Mouse (Mus musculus) cerebellum, adult 9-11 months (tissue): Measurements from ENCODE around the gene Wars2.
A peak's percentile ranks its signal among the peaks of the same experiment; 100 is the strongest.

ENCODE experiments used
- DNase-seq: peaks from one replicate; pipeline ENCODE4 v3.0.0; 2022

Gene Wars2

GRCm38 (mm10) chr3:99193576-99193975 is 52.7 kb downstream of the Wars2 start:
- no peak for DNase-seq

DNA sequence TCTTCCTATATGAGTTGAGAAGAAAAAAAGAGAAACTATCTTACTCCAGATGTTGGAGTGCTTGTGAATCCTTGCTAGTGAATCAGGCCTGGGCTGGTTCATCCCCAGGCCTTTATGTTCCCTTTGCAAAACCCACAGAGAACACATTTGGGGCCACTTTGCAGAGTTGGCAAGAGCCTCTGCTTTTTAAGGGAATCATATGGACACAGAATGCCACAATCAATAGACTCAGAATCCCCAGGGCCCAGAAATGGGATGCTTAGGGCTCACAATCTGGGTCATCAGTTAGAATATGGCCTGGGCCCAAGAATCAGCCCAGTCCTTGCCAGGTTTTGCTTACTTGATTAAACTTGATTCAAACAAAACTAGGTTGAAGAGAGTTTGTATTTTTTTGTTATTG is 62.5 kb downstream of the Wars2 start:
- DNase-seq, result no peak

GRCm38 (mm10) chr3:99208416-99208815 is 67.5 kb downstream of the Wars2 start:
- DNase-seq, result no peak

- no peak for DNase-seq
These were observed 70.3 kb downstream of the Wars2 start for GRCm38 (mm10) chr3:99211105-99211698.

GRCm38 (mm10) chr3:99227807-99228206 is 86.9 kb downstream of the Wars2 start:
- DNase-seq, result no peak

GRCm38 (mm10) chr3:99233393-99234318 is 92.8 kb downstream of the Wars2 start:
- DNase-seq, result peak; percentile 20

DNA sequence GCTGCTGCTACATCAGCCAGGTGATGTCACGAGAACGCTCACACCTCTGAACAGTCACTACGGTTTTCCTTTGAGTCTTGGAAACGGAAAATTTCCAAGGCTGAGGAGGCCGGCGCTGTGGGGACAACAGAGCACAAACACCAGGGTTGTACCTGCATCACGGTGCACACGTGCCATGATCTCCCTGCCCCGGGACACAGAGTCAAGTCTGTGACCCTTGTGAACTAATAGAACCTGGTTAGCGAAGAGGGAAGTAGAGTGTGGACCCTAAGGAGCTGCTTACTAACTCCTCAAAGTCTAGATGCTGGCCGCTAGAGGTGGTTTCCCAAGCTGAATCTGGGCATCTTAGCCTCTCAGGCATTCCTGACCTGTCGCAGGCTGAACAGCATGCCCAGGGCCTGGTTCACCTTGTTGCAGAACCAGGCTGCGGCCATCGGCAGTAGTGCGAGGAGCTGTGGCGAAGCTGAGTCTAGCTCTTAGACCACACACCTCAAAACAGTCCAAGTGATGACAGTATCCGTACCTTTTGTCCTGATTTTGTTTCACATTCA is 93.5 kb downstream of the Wars2 start:
- no peak for DNase-seq

DNA sequence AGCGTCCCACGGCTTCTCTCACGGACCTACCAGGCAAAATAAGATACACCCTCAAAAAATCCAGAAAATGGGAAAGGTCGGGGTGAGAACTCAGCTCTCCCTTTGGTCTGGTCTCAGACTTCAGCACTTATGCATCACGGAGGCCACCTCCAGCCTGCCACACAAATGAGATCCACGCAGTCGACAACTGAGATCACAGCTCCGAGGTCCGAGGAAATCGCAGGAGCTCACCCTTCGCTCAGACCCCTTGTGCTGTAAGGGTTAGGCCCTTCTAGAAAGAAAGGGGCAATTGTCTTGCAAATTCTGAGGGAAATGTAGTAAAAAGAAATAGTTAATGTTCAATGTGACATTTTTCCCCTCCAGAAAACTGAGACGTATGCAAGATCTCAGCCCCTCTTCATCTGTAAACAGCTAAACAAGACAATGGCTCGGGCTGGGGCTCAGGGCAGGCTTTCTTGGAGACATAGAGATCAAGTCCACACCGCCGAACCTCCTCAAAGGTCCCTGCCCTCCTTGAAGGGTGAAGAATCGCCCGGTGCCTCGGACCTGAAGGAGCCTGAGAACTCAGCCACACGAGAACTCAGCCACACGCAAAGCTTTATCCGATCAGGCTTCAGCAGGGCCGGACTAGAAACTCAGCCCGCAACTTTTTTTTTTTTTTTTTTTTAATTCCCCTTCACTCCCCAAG is 94.4 kb downstream of the Wars2 start:
- no peak for DNase-seq

DNA sequence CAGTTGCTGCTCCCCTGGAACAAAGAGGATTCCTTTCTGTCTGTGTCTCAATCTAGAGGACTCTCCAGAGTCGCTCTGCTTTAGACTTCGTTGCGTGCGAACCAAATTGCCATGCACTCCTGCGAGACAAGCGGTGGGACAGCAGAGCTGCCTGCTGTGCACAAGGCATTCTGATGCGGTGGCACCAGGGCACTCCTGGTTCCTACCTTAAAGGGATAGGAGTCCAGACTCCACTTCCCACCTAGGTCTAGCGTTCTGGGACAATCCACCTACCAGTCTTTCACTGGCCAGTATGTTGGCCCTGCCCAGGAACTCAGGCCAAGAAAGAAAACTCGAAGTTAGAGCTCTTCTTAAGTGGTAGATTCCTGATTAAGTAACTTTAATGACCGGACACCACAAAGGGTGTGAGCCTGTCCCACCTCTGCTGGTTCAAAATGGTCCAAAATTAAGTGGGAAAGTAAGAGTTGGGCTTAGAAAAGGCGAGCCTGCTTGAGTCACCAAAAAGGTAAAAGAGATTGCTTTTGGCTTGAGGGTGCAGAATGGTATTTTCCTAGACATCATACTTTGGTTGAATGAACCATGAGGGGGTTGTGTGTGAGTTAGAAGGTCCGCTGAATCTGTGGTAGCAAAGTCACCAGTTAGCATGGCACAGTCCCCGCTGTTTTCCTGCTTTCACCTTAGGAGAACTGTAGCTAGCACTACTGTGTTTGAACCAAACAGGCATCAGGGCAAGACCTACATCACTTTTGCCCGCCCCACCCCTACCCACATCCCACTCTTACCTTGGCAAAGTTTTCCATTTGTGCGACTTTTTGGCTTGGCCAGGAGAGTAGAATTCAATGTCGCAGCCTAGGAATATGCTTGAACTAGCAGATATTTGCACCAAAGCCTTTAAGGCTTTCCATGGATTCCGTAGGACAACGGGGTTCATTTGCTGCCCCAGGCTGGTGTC is 95.2 kb downstream of the Wars2 start:
- no peak for DNase-seq

- DNase-seq, result no peak
These were observed 97.8 kb downstream of the Wars2 start for GRCm38 (mm10) chr3:99238691-99239090.

GRCm38 (mm10) chr3:99239301-99240045 is 98.6 kb downstream of the Wars2 start:
- DNase-seq, result no peak

GRCm38 (mm10) chr3:99240213-99240720 is 99.4 kb downstream of the Wars2 start, which contains the start of gene Tbx15:
TSS of gene Tbx15 (plus strand) at chr3:99240381.
- no peak for DNase-seq

- DNase-seq, result no peak
These were observed 100.2 kb downstream of the Wars2 start for GRCm38 (mm10) chr3:99240811-99241738.

- no peak for DNase-seq
These were observed 101.6 kb downstream of the Wars2 start for GRCm38 (mm10) chr3:99242481-99242880.

DNA sequence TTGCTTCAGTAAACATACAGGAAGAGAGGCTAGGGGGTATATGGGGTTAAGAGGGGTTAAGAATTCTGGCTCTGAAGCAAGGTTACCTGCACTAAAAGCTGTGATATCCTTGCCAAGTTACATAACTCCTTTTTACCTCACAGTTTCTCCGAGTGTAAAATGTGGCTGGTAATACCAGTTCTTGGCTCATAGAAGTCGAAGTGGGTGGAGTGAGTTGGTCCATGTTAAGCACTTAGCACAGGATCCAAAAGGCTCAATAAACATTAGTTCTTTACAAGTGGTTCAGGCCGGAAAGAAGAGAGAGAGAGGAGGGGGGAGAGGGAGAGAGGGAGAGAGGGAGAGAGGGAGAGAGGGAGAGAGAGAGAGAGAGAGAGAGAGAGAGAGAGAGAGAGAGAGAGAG is 104.5 kb downstream of the Wars2 start:
- no peak for DNase-seq

DNA sequence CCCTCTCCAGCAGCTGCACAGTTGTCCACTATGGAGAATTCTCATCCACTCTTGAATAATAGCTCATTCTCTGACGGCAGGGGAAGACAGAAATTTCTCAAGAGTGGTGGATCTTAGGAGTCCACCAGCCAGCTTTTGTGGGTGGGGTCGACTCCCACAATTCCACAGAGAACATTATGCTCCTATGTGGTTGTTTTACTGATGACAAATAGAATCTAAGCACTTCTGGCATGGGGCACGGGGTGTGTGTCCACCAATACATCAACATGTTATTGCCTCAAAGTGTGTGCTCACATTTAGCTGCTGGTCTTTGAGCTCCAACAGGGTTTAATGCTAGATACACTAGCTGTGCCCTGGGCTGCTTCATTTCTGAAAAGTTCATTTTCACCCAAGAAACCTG is 105.8 kb downstream of the Wars2 start:
- no peak for DNase-seq

- no peak for DNase-seq
These were observed 106.7 kb downstream of the Wars2 start for GRCm38 (mm10) chr3:99247586-99247985.

DNA sequence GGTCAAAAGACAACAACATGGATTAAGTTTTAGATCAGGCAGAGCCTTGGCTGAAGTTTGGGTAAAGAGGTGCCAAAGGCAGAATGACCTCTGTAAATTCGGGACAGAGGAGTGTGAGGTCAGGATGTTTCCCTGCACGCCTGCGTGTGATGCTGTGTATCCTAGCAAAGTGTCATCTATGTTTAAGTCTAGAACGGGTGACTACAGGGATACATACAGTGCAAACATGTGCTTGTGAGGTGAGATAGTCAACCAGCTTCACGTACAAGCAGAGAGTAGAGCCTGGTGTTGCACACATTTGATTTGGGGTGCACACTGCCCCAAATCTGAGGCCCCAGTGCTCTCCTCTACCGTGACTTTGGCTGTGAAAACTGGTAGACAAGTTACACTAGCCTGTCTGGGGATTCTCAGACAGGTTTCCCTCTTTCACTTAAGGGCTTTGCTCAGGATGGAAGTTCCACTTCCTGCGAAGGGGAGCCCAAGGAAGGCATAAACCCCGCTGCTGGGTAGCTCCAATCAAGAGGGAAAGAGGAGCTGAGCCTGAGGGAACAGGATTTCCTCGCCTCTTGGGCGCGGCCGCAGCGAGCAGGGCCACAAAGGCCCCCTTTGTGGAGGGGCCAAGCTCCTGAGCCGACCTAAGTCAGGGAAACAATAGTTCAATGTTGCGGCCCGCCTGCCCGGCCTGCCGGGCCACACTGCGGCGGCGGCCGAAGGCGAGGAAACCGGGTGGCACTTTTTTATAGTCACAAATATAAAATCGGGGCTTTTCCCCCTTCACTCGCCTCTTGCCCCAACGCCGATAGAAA is 107.3 kb downstream of the Wars2 start:
- no peak for DNase-seq
